Mouse (Mus musculus) heart, postnatal 0 days (tissue): ENCODE results near the gene Lhfpl4.

Source experiments
- CTCF ChIP-seq: IDR thresholded peaks from 2 replicates; pipeline ENCODE4 v1.5.1; 2016; ENCODE audit warnings: antibody characterized with exemption, control low read depth, low read depth
- EP300 ChIP-seq: IDR thresholded peaks from 2 replicates; pipeline ENCODE4 v1.6.1; 2016; ENCODE audit warnings: antibody characterized with exemption, low read depth

GRCm38 (mm10) chr6:113141389-113142094, 53.6 kb downstream of the Lhfpl4 start:
- no peak for TF ChIP-seq CTCF
- TF ChIP-seq EP300, result no peak
